Mouse (Mus musculus) spleen, embryonic (tissue): Measurements from ENCODE around the gene Chmp6.

Experiments
- CTCF ChIA-PET: fragments of 350-600 bp; sonication (Branson Sonifier 250); formaldehyde crosslinking; loops from one replicate; lab custom pipeline; 2022; lab: Charles Lee

Gene Chmp6

DNA sequence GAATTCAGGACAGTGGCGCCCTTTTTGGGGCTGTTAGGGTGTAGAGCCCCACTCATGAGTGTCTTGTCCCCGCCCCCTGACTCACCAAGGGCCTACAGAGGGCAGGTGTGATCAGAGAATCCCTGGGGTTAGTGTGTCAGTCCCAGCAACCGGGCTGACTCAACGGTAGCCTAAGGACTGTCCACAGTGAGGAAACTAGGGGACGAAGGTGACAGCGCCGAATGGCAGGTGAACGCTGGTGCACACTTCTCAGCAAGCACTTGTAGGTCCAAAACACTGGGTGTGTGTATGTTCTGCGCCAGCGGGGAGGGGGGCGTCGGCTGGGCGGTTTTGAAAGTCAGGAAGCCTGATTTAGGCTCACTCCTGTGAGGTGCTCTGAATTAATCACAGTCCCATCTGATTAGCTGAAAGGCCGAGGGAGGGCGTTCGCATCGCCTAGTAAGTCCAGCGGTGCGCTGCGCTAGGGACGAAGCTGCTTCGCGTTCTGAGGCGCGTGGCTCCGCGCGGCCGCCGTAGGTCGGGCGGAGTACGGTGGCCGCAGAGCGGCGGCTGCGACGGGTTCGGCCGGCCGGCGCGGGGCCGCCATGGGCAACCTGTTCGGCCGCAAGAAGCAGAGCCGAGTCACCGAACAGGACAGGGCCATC lies at the start of gene Chmp6:
TSS of gene Chmp6 (plus strand) at position 151 of the 644 bp plus-strand sequence.
- CTCF ChIA-PET, result interaction anchor here (0.6 kb wide), 1 partner anchor 50 kb away, joined by 3 read pairs; no protein-coding TSS in a partner anchor

DNA sequence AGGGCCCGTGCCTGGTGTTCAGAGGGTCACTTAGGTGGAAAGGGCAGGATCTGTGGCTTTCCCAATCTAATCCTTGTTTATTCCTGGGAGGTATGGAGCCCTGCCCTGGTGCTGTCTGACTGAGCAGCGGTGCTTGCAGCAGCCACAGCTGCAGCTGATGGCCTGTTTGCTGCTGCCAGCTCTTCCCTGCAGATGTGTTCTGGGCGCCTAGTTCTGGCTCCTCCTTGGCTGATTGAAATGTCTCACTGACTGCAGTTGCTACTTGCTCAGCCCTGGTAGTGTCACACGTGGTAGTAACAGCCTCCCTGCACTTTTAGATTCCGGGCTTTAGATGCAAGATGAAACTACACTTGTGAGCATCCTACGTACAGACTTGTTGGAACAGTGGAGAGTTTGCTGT lies 46.4 kb upstream of the Chmp6 start:
- CTCF ChIA-PET, result no interaction called here

DNA sequence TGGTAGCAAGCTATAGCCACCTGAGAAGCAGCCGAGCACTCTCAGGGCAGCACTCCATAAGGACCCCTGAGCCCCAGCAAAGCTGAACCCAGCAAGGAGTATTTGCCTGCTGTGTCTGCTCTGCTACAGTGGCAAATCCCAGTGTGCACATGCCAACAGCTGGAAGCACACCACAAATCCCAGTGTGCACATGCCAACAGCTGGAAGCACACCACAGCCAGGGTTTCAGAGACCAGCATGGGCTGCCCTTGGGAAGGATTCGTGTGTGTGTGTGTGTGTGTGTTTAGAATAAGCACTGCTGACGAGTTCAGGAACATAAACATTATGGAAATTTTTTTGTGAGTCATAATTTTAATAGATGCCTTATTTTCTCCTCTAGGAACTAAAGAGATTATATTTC lies 45.1 kb upstream of the Chmp6 start:
- CTCF ChIA-PET, result interaction anchor here (0.8 kb wide), 1 partner anchor 323 kb away, joined by 3 read pairs; no protein-coding TSS in a partner anchor

DNA sequence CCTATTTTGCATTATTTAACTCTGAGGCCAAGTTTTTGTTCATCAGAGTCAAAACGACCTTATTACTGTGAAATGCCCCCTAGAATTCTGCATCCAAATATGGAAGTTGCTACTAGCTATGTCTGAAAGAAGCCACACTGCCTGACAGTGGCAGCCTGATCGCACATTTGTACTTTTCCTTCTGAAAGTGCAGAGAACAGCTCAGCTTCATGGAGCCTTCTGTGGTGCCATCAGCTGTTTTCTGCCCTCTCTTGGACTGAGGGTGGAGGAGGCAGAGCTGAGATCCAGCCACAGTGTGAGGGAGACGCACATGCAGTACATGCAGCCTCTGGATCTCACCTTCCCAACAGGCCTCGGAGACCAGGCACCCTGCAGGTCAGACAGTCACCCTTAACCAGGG lies 44.7 kb upstream of the Chmp6 start:
- CTCF ChIA-PET, result no interaction called here

DNA sequence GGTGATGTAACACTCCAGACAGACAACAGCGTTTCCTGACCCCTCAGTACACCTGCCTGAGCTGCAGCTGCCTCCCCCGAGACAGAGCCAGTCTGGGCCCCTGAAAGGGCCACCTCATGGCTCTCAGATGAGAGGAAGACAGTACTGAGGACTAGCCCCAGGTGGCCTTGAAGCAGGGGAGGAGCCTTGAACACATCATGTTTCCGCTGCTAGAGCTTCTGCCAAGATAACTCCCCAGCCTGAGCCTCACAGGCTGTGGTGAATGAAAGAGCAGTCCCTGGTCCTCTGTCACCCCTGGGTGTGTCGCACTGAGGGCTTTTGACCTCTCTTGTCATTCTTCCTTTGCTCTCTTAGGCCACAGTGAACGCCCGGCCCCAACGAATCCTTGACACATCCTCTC lies 42.1 kb upstream of the Chmp6 start:
- CTCF ChIA-PET, result no interaction called here

DNA sequence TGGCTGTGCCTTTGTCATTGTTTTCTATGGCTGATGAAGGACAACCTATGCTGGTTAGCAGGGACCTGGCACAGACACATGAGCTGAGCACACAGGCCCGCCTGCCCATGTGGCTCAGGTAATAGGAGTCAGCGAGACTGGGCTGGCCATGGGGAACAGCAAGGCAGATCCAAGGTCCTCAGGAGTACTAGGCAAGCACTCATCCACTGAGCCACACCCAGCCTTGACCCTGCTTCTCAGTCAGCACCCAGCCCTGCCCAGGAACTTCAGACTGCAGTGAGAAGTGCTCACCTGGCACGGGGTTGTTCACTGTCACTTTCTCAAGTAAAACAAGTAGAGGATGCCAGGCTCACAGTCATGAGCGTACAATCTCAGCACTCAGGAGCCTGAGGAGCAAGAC lies 39.6 kb upstream of the Chmp6 start:
- CTCF ChIA-PET, result interaction anchor here (0.6 kb wide), 1 partner anchor 114 kb away, joined by 3 read pairs; no protein-coding TSS in a partner anchor

DNA sequence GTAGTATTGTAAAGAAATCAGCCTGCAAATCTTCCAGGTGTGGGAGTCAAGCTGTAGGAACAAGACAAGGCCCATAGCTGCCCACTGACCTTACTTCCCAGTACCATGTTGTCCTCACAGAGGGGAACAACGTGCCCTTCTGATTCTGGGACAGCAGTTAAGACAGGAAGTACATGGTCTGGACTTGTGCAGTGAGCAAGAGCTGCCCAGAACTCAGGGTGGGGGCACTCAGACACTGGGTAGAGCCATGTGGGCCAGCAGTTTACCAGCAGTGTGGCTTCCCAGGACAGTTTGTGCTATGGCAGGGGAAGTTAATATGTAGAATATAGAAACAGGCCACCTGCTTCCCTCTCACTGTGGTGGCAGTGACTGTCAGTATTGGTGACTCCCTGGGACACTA lies 38.4 kb upstream of the Chmp6 start:
- CTCF ChIA-PET, result interaction anchor here (0.6 kb wide), 1 partner anchor 26 kb away, joined by 5 read pairs; no protein-coding TSS in a partner anchor

DNA sequence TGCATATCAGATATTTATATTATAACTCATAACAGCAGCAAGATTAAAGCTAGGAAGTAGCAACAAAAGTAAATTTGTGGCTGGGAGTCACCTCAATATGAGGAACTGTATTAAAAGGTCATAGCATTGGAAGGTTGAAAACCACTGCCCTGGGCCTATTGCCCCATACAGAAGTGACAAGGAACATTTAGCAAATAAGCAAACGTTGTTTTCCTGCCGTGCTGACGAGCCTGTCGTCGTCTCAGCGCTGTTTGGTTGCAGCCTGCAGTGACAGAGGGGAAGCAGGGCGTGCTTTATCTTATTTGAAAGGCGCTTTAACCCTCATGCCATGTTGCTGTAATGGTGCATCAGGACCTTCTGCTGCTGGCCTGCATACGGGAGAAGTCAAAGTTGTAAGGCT lies 37.6 kb upstream of the Chmp6 start:
- CTCF ChIA-PET, result interaction anchor here (0.6 kb wide), 1 partner anchor 26 kb away, joined by 5 read pairs; no protein-coding TSS in a partner anchor

DNA sequence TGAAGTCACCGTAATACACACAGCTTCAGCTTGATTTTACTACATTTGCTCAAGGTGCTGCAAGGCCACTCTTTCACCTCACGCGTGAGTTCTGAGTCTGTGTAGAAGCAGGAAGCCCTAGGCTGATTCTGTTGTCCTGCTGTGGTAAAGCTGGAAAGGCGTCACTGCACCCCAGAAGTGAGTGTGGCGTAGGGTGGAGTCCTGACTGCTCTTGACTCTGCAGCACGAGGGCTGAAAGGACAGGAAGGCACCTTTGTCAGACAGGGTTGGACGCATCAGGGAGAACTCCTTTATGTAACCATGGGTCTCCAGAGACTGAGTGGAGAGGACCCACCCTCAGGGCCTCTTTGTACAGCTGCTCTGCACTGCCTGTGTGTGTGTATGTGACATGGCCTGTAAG lies 36.1 kb upstream of the Chmp6 start:
- CTCF ChIA-PET, result no interaction called here

DNA sequence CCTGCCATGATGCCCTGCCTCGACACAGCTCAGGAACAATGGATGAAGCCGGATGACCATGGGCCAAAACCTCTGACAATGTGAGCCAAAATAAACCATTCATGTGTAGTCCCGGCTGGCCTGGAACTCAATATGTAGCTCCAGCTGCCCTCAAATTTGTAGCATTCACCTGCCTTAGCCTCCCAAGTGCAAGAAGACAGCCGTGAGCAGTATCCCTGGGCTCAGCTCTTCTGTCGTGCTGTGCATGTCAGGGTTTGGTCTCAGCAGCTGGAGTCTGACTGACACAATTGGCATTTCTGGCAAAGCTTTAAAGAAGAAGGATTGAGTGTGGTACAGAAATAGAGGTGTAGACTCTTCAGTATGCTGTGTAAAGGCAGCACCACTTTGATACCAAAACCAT lies 33.7 kb upstream of the Chmp6 start:
- CTCF ChIA-PET, result interaction anchor here (0.7 kb wide), 1 partner anchor 25 kb away, joined by 3 read pairs; no protein-coding TSS in a partner anchor

DNA sequence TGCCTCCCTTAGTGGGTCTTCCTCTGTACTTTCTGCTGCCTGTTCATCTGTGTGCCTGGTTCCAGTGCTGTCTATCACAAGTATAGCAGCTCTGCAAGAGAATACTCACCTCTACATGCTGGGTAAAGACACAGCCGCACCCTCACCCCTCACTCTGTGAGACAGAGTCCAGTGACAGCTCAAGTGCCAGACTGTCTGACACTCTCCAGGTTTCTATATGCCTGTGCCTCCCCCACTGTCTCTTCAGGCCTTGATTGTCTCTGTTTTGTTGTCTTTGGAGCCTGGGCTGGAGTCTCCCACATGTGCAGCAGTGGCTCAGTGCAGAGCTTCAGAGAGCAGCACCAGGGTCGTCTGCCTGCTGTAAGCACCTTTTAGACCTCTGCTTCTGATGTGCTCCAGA lies 29.6 kb upstream of the Chmp6 start:
- CTCF ChIA-PET, result interaction anchor here (0.7 kb wide), 1 partner anchor 504 kb away, joined by 18 read pairs; no protein-coding TSS in a partner anchor

DNA sequence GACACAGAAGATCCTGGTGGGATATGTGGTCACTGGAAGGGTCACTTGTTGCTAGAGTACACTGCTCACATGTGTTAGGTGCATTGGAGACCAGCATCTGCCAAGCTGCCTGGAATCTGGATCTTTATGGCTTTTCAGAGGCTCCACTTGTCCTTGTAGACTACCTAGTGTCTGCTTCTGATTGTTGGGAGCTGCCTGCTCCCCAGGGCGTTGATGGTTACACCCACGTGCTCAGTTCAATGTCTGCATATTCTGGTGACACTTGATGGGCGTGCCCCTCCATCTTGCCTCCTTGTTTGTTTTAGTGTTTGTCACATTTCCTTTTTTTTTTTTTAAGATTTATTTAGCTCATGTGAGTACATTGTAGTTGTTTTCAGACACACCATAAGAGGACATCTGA lies 23.3 kb upstream of the Chmp6 start:
- CTCF ChIA-PET, result no interaction called here

DNA sequence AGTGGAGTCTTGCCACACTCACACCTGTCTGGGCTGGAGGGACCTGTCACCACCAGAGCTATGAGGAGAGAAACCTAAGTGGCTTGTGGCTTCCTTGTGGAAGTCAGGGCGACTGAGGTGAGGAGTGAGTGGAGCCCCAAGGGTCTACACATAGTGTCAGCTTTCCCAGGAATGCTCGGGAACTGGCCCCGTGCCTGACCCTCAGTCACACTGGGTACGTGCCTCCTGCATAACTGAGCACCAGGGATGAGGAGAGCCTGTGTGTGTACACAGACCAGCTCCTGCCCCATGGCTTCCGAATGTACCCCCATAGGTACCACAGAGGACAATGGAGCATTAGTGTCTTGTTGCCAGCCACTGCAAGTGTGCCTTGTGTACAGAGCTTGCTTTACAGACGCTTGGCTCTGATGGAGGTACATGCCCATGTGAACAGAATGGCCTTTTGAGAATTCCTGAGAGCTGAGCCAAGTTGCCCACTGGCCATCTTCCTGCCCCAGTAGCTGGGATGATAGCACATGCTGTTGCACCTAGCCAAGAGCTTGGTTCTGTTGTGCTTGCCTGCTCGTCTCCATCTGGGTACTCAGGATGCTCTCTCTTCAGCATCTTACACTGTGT lies 21.5 kb upstream of the Chmp6 start:
- CTCF ChIA-PET, result no interaction called here

DNA sequence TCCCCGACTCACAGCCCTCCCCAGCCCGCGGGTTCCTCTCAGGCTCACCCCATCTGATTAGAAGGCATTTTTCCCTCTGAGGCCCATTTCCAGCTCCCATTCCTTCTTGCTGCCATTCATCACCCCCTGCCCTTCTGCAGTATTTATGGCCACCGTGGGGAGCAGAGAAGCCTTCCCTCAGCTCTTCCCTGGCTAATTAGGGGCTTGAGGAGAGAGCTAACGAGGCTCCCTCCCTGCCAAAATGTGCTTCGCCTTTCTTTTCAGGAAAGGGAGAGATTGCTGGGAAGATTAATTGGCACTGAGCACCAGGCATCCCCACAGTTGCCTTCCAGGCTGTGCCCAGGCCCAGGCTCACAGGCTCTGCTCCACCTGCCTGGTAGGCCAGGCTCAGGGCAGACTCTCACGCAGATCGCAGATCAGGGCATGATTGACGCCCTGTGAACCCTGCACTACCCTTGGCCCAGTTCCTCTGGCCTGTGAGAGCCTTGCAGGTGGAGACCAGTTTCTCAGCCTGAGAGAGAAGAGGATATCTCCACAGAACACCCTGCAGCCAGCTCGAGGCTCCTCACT lies 19.5 kb upstream of the Chmp6 start:
- CTCF ChIA-PET, result interaction anchor here (0.6 kb wide), 1 partner anchor 28 kb away, joined by 15 read pairs; no protein-coding TSS in a partner anchor

DNA sequence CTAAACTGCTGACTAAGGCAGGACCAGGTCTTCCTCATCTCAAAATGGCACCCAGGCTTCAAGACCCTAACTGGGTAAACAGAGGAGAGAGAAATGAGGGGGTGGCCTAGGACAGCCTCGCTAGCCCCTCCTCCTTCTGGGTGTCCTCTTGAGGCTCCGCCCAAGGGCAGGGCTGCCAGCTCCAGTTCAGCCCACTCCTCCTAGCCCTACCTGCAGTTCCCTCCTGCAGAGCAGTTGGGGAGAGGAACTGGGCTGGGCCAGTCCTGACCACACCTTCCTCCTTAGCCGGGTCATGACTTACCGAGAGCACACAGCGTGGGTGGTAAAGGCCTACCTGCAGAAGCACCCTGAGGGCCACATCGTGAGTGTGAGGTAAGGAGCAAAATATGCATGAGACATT lies 18.6 kb upstream of the Chmp6 start:
- CTCF ChIA-PET, result no interaction called here

DNA sequence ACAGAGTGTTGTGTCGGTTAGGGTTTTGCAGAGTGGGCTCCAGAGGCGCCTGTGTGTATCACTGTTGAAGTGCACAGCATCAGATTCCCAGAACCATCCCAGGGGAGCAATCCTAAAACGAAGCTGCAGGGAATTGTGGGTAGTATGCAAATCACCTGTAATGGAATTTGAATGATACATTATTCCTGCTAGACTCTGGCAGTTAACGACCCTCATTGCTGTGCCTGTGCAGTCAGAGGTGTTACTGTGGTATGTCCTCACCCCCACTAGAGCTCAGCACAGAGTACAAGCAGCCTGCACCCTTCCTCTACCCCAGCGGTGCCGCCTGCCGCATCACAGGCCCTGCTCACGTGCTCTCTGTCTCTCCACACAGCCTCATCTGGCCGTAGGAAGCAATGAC lies 16.2 kb upstream of the Chmp6 start:
- CTCF ChIA-PET, result no interaction called here

DNA sequence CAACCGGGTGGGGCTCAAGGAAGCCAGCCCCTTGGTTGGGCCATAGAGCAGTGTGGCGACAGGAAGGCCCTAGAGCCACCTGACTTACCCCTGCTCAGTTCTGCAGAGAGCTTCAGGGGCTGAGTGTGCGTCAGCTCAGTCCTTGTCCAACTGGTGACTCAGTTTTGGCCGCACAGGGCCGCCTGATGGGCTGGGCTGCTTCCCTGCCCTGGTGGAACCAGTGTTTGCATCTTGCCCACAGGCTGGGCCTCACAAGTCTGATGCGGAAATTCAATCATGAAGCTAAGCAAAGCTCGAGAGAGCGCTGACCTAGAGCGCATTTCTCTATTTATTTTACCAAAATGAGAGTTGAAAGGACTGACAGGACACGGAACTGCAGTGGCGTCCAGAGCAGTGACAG lies 14.3 kb upstream of the Chmp6 start:
- CTCF ChIA-PET, result no interaction called here

DNA sequence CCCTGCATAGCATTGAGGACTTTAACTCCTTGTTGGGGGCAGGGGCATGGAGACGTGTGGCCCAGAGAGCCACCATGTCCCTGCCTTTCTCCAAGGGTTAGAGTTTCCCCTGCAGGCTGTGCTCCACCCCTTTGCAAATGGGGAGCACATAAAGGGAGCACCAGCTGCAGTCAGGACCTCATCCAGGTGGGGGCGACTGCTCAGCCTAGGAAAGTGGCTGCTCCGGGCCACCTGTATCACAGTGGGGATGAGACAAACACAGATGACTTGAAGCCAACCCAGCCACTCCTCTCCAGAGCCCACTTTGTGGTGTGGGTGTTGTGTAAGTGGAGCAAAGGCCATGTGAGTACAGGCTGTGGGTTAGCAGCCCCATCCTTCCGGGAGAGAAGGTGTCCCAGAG lies 12.1 kb upstream of the Chmp6 start:
- CTCF ChIA-PET, result no interaction called here

DNA sequence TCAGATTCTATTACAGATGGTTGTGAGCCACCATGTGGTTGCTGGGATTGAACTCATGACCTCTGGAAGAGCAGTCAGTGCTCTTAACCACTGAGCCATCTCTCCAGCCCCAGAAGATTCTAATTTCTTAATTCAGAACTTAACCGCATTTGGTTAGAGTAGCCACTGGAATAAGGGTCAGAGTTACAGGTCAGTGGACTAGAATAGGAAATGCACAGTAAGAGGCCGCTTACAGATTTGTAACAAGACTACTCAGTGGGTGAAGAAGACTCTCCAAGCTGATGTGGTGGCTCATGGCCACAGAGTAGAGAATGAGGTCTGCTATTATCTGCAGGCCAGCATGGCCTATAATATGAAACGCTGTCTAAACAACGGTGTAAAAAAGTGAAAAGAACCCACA lies 10.3 kb upstream of the Chmp6 start:
- CTCF ChIA-PET, result interaction anchor here (0.7 kb wide), 1 partner anchor 22 kb away, joined by 3 read pairs; no protein-coding TSS in a partner anchor

DNA sequence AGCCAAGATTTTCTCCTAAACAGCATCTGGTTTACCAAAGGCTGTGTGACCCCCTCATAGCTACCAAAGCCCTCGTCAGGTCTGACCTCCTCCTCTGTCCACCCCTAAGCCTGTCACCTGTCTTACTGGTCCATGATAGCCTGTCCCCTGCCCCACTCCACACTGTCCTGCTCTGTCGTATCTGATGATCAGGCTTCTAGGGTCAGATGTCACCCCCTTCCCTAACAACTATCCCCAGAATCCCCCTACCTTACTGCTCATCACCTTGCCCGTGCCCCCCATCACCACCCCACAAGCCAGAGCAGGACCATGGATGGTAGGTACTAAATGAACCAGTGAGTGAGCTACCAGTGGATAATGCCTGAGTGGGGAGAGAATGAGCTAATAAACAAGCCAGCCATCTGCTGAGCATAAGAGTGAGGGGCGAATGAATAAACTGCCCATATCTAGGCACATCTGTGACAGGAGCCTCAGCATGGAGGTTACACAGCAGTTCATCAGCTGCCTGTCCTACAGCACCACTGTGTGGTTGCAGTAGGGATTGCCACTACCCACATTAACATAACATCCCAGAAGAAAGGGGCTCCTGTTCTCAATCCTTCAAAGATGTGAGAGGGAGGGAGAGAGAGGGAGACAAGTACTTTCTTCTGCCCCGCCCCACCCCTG lies 8.5 kb upstream of the Chmp6 start:
- CTCF ChIA-PET, result interaction anchor here (0.6 kb wide), 1 partner anchor 60 kb away, joined by 3 read pairs; no protein-coding TSS in a partner anchor

DNA sequence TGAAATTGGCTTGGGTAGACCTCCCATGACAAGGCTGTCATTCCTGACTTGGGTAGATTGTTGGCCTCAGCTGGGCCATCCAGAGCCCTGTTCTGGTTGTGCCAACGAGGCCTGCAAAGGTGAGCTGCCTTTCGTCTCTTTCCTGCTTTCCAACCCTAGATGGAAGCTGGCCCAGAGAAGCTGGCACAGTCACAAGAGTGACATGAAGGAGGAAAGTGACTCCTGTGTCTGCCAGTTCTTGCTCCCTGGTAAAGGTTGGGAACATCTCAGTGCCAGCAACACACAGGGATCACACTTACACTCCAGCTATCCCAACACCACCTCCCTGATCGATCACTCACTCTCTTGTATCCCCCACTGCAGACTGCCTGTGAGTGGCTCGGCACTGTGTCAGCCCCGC lies 7.4 kb upstream of the Chmp6 start:
- CTCF ChIA-PET, result no interaction called here
